Mouse (Mus musculus) cortical plate, adult 2 months (tissue): ENCODE measurements around the gene Tspan18.

Source experiments
- CTCF ChIP-seq: fragments of 200-500 bp; IDR thresholded peaks from 2 replicates; pipeline ENCODE4 v1.5.1; 2011; ENCODE audit warnings: mild to moderate bottlenecking, control low read depth, low read length; ENCODE audit not compliant: insufficient read depth; ENCODE audit errors: extremely low read depth
- POLR2A ChIP-seq: fragments of 200-500 bp; IDR thresholded peaks from 2 replicates; pipeline ENCODE4 v1.6.1; 2011; ENCODE audit warnings: mild to moderate bottlenecking, low read length, control low read depth; ENCODE audit not compliant: insufficient read depth; ENCODE audit errors: extremely low read depth

DNA sequence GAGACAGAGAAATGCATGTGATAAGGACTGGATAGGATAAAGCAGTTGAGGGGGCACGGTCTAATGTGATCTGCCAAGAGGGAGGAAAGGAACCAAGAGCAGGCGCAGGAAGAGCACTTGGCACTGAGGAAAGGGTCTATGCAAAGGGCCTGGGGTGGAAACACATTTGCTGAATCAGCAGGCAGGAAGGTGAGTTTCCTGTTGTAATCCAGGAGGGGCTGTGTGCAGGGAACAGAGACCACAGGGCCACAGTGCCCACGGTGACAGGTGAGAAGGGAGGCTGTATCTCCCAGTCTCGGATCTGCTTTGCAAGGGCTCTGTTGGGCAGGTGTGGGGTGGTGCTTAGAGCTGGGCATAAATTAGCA, 156.0 kb downstream of the Tspan18 start:
- TF ChIP-seq POLR2A (no peak), CTCF (no peak)
